Mouse (Mus musculus): ENCODE data around the gene Gm21366. TPM values are rescaled to one million over a fixed set of nuclear protein-coding genes. Genes with fewer than 3 reads are reported as not detected.
"Not testable (repeated sequence)": the region's sequence is repeated elsewhere in the genome, so short reads cannot be mapped to it uniquely, and the experiment has no call there.

Gene Gm21366
- not detected in 2 replicates for polyA plus RNA-seq (2014; fragmentation: Nextera tagmentation; extraction: Ambion mirVana)

DNA sequence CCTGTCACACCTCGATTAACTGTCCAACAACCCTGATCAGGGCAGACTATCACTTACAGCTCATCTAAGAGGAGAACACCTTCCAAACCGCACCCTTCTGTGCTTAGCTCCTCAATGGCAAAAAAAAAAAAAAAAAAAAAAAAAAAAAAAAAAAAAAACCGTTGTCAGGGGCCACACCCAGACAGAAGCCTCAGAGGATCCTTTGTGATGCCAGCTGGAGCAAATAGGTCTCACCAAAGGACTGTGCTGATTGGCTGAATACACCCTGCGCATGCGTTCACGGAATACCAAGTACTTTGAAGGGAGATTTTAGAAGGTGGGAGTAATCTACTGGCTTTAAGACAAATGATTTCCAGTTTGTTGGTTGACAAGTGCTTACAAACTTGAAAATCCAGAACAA is at the start of gene Gm21366:
Gene Gm21366 (minus strand): TSS at position 101 of the 400 bp plus-strand sequence.
- H3K36me3 ChIP-seq (ENCODE audit: control insufficient read depth, insufficient read depth, low read length); H3K4me2 ChIP-seq; ATAC-seq (replicated peaks; ENCODE audit: low FRiP score); DNase-seq (ENCODE audit: low spot score); H3K27ac ChIP-seq (ENCODE audit: low read depth, low read length); H3K27me3 ChIP-seq (replicated peaks; ENCODE audit: control insufficient read depth, insufficient read depth, low read length); H3K4me3 ChIP-seq (ENCODE audit: low read depth, low read length); H3K9ac ChIP-seq (ENCODE audit: low read depth, low read length); H3K9me3 ChIP-seq (ENCODE audit: control insufficient read depth, low read length); H3K4me1 ChIP-seq (replicated peaks; ENCODE audit: control insufficient read depth, insufficient read depth, low read length): not testable (repeated sequence)
- WGBS: no CpG with 5 or more reads among the region's 6 CpGs
